Mouse (Mus musculus): ENCODE data around the gene Adamts7. TPM values are rescaled to one million over a fixed set of nuclear protein-coding genes. Genes with fewer than 3 reads are reported as not detected.

Adamts7 gene
- polyA plus RNA-seq, 1 experiment: 19.9 TPM

DNA sequence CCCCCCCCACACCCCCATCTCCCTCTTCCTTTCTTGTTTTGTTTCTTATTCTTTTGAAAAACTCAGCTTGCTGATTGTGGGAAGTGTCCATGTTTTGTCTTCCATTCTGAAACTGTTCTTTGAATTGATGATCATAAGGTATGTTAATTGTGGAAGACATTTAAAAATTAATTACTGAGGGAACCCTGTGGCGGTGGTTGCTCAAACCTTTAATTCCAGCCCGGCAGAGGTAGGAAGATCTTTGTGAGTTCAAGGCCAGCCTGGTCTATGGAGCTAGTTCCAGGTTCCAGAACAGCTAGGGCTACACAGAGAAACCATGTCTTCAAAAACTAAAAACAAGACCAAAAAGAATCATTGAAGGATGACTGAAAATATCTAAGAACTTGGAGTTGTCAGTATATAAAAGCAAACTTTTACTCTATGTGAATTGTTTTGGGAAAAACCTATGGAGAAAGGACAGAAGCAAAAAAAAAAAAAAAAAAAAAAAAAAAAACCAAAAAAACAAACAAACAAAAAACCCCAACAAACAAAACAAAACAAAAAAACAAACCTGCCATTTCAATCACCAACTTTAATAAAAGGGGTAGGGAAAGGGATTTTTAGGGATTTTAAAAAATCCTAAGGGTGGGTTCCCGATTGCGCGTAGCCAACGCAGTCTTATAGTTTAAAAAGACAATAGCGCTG lies 37.3 kb upstream of the Adamts7 start:
- TF ChIP-seq TCF12 (IDR thresholded peaks at IDR 0.05; ENCODE audit: insufficient read depth, poor library complexity, severe bottlenecking): no peak
- no peak for TF ChIP-seq POLR2A (IDR thresholded peaks at IDR 0.05; ENCODE audit: insufficient read length, low read depth)
- no peak for TF ChIP-seq MYOD1 (IDR thresholded peaks at IDR 0.05; ENCODE audit: control insufficient read depth in 1 of 3, insufficient read length in 2 of 3, low read depth in 2 of 3)
- no peak overlapping the region for H3K4me3 ChIP-seq
- no peak overlapping the region for H3ac ChIP-seq (ENCODE audit: control insufficient read depth, insufficient read length)
- no peaks in the 10 kb centered on the region for H3K79me2 ChIP-seq (ENCODE audit: control insufficient read depth, insufficient read depth)
- no peaks in the 10 kb centered on the region for H3K36me3 ChIP-seq (ENCODE audit: control insufficient read depth, insufficient read depth)
- H3K27me3 ChIP-seq (ENCODE audit: control insufficient read depth, insufficient read depth, insufficient read length): no peaks in the 10 kb centered on the region
- H3K4me2 ChIP-seq (ENCODE audit: low read depth): no peak overlapping the region

DNA sequence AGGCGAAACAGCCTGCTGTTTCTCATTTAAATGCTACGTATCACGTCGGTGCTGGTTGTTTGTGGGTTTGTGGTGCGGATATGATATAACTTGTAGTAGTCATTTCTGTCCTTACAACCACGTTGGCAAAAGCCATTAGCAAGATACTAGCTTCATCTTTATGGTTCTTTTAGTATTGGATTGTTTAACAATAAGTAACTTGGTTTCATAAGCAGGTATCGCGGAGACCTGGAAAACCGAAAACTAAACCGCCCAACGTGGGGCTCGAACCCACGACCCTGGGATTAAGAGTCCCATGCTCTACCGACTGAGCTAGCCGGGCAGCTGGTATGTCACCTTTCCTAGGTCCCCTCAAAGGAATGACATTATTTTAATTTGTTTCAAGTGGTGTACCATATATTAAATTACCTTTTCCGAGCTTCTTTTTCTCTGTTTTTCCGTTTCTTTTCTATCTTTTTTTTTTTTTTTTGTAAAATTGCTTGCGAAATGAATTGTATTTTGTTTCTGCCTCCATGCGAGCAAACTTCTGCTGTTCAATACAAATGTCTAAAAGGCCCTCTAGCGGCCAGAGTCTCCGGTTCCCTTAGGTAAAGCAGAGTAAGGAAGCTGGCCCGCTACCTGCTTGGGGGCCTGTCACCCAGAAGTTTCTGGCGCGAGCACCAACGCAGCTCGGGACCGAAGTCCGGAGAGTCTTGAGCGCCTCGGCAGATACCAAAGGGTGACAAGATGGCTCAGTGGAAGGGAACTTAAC lies 36.4 kb upstream of the Adamts7 start:
- Histone ChIP-seq H3K4me2 (ENCODE audit: low read depth) (no peak overlapping the region), H3K4me3 (no peak overlapping the region), H3K27me3 (ENCODE audit: control insufficient read depth, insufficient read depth, insufficient read length) (no peaks in the 10 kb centered on the region), H3K79me2 (ENCODE audit: control insufficient read depth, insufficient read depth) (no peaks in the 10 kb centered on the region), H3K36me3 (ENCODE audit: control insufficient read depth, insufficient read depth) (no peaks in the 10 kb centered on the region), H3ac (ENCODE audit: control insufficient read depth, insufficient read length) (no peak overlapping the region)
- TF ChIP-seq TCF3 (IDR thresholded peaks at IDR 0.05; ENCODE audit: insufficient read length, low read depth) (no peak), MYOG (IDR thresholded peaks at IDR 0.05; ENCODE audit: control insufficient read depth in 1 of 3, insufficient read depth in 1 of 3, insufficient read length in 2 of 3, low read depth in 2 of 3) (no peak), MYOD1 (IDR thresholded peaks at IDR 0.05; ENCODE audit: control insufficient read depth in 1 of 3, insufficient read length in 2 of 3, low read depth in 2 of 3) (no peak), TCF12 (IDR thresholded peaks at IDR 0.05; ENCODE audit: insufficient read depth, poor library complexity, severe bottlenecking) (no peak), POLR2A (IDR thresholded peaks at IDR 0.05; ENCODE audit: insufficient read length, low read depth) (no peak), MAX (IDR thresholded peaks at IDR 0.05; ENCODE audit: low read depth) (no peak), CEBPB (IDR thresholded peaks at IDR 0.05; ENCODE audit: insufficient read depth, poor library complexity, severe bottlenecking) (no peak), USF1 (IDR thresholded peaks at IDR 0.05; ENCODE audit: low read depth) (no peak), REST (IDR thresholded peaks at IDR 0.05; ENCODE audit: insufficient read depth, insufficient read length) (no peak), POLR2AphosphoS2 (IDR thresholded peaks at IDR 0.05; ENCODE audit: insufficient read length, low read depth) (no peak), E2F4 (IDR thresholded peaks at IDR 0.05; ENCODE audit: insufficient read depth) (no peak), SRF (IDR thresholded peaks at IDR 0.05; ENCODE audit: control insufficient read depth, insufficient read length, low read depth) (no peak)

DNA sequence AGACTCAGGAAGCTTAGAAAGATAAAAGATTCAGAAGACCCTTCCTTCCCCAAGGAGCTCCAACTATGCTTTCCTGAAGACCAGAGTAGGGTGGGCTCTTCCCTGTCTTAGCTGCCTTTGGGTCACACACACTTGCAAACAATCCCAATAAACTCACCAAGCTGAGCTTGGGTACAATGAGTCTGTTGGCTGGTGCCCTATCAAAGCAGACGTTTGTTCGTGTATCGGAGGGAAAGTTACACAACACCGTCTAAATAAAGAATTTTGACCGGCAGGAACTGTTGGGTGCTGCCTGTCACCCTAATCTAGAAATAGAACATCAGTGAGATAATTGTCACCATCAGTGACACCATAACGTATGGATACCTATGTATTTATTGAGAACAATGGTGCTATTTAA lies 35.7 kb upstream of the Adamts7 start:
- Histone ChIP-seq H3K27me3 (ENCODE audit: control insufficient read depth, insufficient read depth, insufficient read length) (no peaks in the 10 kb centered on the region), H3K4me2 (ENCODE audit: low read depth) (no peak overlapping the region), H3K4me3 (no peak overlapping the region), H3K36me3 (ENCODE audit: control insufficient read depth, insufficient read depth) (no peaks in the 10 kb centered on the region), H3ac (ENCODE audit: control insufficient read depth, insufficient read length) (no peak overlapping the region), H3K79me2 (ENCODE audit: control insufficient read depth, insufficient read depth) (no peaks in the 10 kb centered on the region)
- TF ChIP-seq TCF3 (IDR thresholded peaks at IDR 0.05; ENCODE audit: insufficient read length, low read depth) (no peak), MYOD1 (IDR thresholded peaks at IDR 0.05; ENCODE audit: control insufficient read depth in 1 of 3, insufficient read length in 2 of 3, low read depth in 2 of 3) (no peak), POLR2A (IDR thresholded peaks at IDR 0.05; ENCODE audit: insufficient read length, low read depth) (no peak), TCF12 (IDR thresholded peaks at IDR 0.05; ENCODE audit: insufficient read depth, poor library complexity, severe bottlenecking) (no peak), POLR2AphosphoS2 (IDR thresholded peaks at IDR 0.05; ENCODE audit: insufficient read length, low read depth) (no peak), E2F4 (IDR thresholded peaks at IDR 0.05; ENCODE audit: insufficient read depth) (no peak), MAX (IDR thresholded peaks at IDR 0.05; ENCODE audit: low read depth) (no peak), REST (IDR thresholded peaks at IDR 0.05; ENCODE audit: insufficient read depth, insufficient read length) (no peak), SRF (IDR thresholded peaks at IDR 0.05; ENCODE audit: control insufficient read depth, insufficient read length, low read depth) (no peak), CEBPB (IDR thresholded peaks at IDR 0.05; ENCODE audit: insufficient read depth, poor library complexity, severe bottlenecking) (no peak), MYOG (IDR thresholded peaks at IDR 0.05; ENCODE audit: control insufficient read depth in 1 of 3, insufficient read depth in 1 of 3, insufficient read length in 2 of 3, low read depth in 2 of 3) (no peak), USF1 (IDR thresholded peaks at IDR 0.05; ENCODE audit: low read depth) (no peak)

DNA sequence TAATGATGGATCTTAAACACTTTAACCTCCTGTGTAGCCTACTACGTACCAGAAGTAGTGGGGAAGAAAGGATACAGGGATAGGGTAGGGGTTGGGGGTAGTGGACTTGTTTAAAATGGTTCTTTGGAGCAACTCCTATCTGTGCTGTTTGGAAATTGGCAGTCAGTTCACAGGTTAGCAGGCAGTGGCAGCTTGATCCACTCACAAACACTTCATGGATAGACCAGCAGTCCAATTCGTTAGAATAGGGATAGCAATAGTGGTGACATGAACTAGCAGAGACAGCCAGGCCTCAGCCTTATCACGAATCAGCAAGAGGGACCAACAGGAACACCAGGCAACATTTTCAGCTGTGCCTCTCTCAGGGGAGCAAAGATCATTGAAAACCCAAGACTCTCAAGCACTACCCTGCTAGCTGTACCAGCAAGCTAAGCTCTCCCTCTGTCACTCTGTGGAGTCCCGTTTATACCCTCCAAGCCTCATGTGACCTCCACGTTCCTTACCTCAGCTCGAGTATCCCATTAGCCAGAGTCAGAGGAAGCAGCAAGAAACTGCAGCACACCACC lies 34.1 kb upstream of the Adamts7 start:
- Histone ChIP-seq H3K36me3 (ENCODE audit: control insufficient read depth, insufficient read depth) (no peaks in the 10 kb centered on the region), H3K79me2 (ENCODE audit: control insufficient read depth, insufficient read depth) (no peaks in the 10 kb centered on the region), H3K27me3 (ENCODE audit: control insufficient read depth, insufficient read depth, insufficient read length) (no peaks in the 10 kb centered on the region), H3K4me3 (no peak overlapping the region), H3ac (ENCODE audit: control insufficient read depth, insufficient read length) (no peak overlapping the region), H3K4me2 (ENCODE audit: low read depth) (no peak overlapping the region)
- no peak for TF ChIP-seq MYOG (IDR thresholded peaks at IDR 0.05; ENCODE audit: control insufficient read depth in 1 of 3, insufficient read depth in 1 of 3, insufficient read length in 2 of 3, low read depth in 2 of 3)
- TF ChIP-seq POLR2A (IDR thresholded peaks at IDR 0.05; ENCODE audit: insufficient read length, low read depth): no peak
- no peak for TF ChIP-seq MYOD1 (IDR thresholded peaks at IDR 0.05; ENCODE audit: control insufficient read depth in 1 of 3, insufficient read length in 2 of 3, low read depth in 2 of 3)
- TF ChIP-seq CEBPB (IDR thresholded peaks at IDR 0.05; ENCODE audit: insufficient read depth, poor library complexity, severe bottlenecking): no peak
- no peak for TF ChIP-seq USF1 (IDR thresholded peaks at IDR 0.05; ENCODE audit: low read depth)
- TF ChIP-seq MAX (IDR thresholded peaks at IDR 0.05; ENCODE audit: low read depth): no peak
- no peak for TF ChIP-seq POLR2AphosphoS2 (IDR thresholded peaks at IDR 0.05; ENCODE audit: insufficient read length, low read depth)
- no peak for TF ChIP-seq E2F4 (IDR thresholded peaks at IDR 0.05; ENCODE audit: insufficient read depth)
- TF ChIP-seq SRF (IDR thresholded peaks at IDR 0.05; ENCODE audit: control insufficient read depth, insufficient read length, low read depth): no peak
- no peak for TF ChIP-seq REST (IDR thresholded peaks at IDR 0.05; ENCODE audit: insufficient read depth, insufficient read length)
- no peak for TF ChIP-seq TCF3 (IDR thresholded peaks at IDR 0.05; ENCODE audit: insufficient read length, low read depth)
- no peak for TF ChIP-seq TCF12 (IDR thresholded peaks at IDR 0.05; ENCODE audit: insufficient read depth, poor library complexity, severe bottlenecking)

Measured in myocyte (in vitro differentiated cells).